Mouse (Mus musculus): ENCODE results near the gene Olfr62.

Gene Olfr62

GRCm38 (mm10) chr4:118658652-118659051 lies at the start of gene Olfr62:
Olfr62 (plus strand) TSS chr4:118658952.
- in situ Hi-C loops (cut with MboI, MseI) = no loop called here

DNA sequence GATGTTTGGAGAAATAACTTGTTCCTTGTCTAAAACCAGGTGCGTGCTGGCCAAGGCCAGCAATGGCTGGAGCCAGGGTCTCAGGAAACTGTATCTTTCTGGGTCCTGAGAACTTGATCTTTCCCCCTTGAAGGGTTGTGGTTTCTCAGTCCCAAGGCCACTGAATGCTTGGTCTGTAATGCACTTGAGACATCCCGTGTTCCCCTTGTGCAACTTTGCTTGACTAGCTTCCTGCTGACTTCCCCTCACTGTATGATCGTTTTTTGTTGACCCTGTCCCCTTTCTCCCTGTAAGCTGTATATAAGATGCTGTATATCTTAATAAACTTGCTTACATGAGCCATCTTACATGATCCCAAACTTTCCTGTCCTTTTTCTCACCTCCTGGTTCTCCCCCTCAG lies 48.9 kb upstream of the Olfr62 start:
- in situ Hi-C loops (cut with MboI, MseI) = no loop called here

- in situ Hi-C loops (cut with MboI, MseI) = no loop called here
These were observed 46.1 kb upstream of the Olfr62 start for GRCm38 (mm10) chr4:118612619-118613018.

DNA sequence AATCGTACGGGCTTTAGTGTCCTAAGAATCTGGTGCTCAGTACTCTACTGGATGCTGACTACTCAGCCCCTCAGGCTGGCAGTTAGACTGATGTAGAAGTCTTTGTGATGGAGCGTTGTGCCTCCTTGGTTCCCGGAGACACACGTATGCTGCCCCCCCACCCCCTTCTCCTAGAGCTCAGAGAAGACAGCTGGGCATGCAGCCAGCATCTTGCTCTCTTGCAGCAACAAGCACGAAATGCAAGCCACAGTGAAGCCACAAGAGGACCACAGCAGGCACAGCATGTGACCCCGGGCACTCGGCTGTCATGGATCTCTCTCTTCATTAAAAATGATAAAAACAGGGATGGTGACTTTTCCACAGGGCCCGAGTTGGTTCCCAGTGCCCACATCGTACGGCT lies 43.3 kb upstream of the Olfr62 start:
- in situ Hi-C loops (cut with MboI, MseI) = no loop called here

GRCm38 (mm10) chr4:118620279-118620966 lies 38.3 kb upstream of the Olfr62 start, which contains the start of the genes Cfap57 and Ebna1bp2:
Cfap57 (minus strand) TSS chr4:118620777.
Ebna1bp2 (plus strand) TSS chr4:118620799.
- in situ Hi-C loops (cut with MboI, MseI) = loop anchor here (10.0 kb wide), 1 partner anchor 186 kb away; the partner anchor contains the start of gene Cdc20

GRCm38 (mm10) chr4:118620967-118621320 lies 37.8 kb upstream of the Olfr62 start:
- in situ Hi-C loops (cut with MboI, MseI) = loop anchor here (10.0 kb wide), 1 partner anchor 186 kb away; the partner anchor contains the start of gene Cdc20

DNA sequence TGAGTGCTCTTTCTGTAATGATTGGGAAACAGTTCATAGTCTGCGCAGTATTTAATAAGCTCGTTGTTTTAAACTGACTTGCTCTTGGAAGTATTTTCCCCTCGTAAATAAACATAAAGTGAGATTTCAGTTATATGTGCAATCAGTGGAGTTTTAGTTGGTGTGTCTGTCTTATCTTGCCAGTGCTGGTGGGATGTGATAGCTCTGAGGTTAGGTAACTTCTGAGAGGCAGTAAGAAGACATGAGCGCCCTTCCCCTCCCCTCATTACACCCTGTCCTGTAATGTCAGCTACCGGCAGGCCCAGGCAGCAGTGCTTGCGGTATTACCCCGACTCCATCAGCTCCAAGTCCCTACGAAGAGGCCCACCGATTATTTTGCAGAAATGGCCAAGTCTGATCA lies 37.0 kb upstream of the Olfr62 start:
- in situ Hi-C loops (cut with MboI, MseI) = loop anchor here (10.0 kb wide), 1 partner anchor 187 kb away; the partner anchor contains the start of gene Cdc20

DNA sequence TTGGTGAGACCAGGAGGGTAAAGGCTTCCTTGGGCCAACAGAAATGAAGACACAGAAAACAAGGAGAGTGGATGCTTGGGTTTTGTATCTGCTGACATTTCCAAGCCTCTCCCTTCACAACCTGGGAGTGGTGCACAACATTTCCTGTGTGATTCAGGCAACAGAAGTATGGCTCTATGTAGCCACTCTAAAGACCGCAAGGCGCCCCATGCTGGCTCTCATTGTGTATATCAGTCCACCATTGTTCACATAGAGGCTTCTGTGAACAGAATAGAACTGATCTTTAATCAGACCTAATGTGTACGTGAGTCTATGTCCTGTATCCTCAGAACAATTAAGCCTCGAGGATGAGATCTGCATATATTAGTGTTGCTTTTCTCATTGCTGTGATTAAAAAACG lies 28.5 kb upstream of the Olfr62 start:
- in situ Hi-C loops (cut with MboI, MseI) = no loop called here

GRCm38 (mm10) chr4:118642346-118643190 lies 16.2 kb upstream of the Olfr62 start:
- in situ Hi-C loops (cut with MboI, MseI) = loop anchor here (10.0 kb wide), 1 partner anchor 522 kb away; no protein-coding TSS in a partner anchor

DNA sequence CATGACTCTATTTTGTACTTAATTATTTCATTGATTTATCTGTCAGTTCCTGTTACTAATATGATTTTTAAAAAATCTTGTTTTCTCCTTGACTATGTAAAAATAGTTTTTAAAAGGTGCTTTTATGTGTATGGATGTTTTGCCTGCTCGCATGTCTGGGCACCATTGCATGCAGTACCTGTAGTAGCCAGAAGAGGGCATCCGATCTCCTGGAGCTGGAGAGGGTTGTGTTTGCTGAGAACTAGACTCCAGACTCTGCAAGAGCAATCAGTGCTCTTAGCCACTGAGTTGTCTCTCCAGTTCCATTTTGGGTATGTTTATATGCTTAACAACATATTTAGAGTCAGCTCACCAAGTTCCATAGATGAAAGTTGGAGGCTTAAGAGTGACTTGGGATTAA lies 13.5 kb upstream of the Olfr62 start:
- in situ Hi-C loops (cut with MboI, MseI) = loop anchor here (10.0 kb wide), 1 partner anchor 520 kb away; no protein-coding TSS in a partner anchor

DNA sequence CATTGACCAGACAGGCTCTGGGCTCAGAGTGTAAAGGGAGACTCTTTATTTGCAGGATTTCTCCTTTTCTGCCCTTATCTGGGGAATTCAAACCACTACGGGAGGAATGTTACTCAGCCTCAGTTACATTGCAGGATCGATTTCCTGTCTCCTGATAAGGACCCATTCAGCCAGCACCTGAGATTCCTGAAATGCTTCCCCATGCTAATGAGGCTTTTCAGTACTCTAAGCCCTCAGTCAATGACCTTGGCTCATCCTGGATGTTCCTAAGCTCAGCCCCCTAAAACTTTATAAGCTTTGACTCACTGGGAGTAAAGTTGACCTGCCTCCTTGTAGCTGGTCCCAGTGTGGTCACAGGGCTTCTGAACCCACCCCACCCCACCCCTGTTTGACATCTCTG lies 28.3 kb downstream of the Olfr62 start:
- in situ Hi-C loops (cut with MboI, MseI) = no loop called here

DNA sequence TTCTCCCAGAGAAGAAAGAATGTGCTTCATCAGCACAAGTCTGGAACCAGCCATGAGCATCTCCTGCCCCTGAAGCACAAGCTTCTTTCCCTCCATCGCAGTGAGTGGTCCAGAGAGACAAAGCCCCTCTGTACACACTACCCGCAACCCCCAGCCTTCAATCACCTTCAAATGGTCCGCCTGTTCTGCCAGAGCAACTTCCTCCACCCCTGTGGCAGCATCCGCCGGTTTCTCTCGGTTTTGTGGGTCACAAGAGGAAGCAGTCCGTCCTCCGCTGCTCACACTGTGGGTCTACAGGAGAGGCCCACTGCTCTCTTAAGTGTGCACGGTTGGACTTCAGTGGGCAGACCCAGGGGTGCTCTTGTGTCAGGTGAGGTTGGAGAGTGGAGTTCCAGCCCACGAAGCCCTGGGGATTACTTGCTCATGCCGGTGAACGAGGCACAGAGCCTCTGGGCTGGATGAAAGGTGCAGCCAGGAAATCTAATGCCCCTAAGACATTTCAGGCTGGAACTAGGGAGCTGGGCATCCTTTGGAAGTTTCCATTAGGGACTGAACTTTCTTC lies 33.7 kb downstream of the Olfr62 start, which contains the start of gene Olfr1342:
Olfr1342 (minus strand) TSS at position 345 of the 562 bp plus-strand sequence.
- in situ Hi-C loops (cut with MboI, MseI) = no loop called here

- in situ Hi-C loops (cut with MboI, MseI) = no loop called here
These were observed 35.1 kb downstream of the Olfr62 start for GRCm38 (mm10) chr4:118693812-118694211.

GRCm38 (mm10) chr4:118703223-118703622 lies 44.5 kb downstream of the Olfr62 start, which contains the start of gene Olfr1341:
Olfr1341 (plus strand) TSS chr4:118703523.
- in situ Hi-C loops (cut with MboI, MseI) = no loop called here

- in situ Hi-C loops (cut with MboI, MseI) = no loop called here
These were observed 49.3 kb downstream of the Olfr62 start for GRCm38 (mm10) chr4:118708086-118708485.

DNA sequence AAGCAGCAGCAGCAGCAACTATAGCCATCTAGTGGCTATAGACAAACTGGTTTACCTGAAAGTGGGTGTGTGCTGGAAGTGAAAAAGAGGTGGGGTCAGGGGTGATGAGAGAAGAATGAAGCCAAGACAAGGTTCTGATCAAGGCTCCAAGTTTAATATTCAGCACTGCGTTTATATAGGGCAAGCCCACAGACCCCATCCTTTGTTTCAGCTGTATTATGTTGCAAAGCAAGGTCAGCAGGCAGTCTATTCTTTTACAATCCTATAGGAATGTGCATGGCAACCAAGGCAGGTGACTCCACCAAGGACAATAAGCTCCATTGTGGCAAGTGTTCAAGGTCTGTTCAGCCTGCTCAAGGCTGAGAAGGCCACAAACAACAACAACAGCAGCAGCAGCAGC lies 52.9 kb downstream of the Olfr62 start:
- in situ Hi-C loops (cut with MboI, MseI) = no loop called here
